Mouse (Mus musculus) hindbrain, embryonic 12.5 days (tissue): ENCODE results near the gene Suds3. TPM values are rescaled to one million over a fixed set of nuclear protein-coding genes. Genes with fewer than 3 reads are reported as not detected.

ENCODE experiments used
- ATAC-seq: fragments of 200-750 bp; cut with Nextera tagmentation; 2 replicates; pipeline ENCODE4 v1.8.0; 2017; ENCODE audit warnings: moderate TSS enrichment; ENCODE audit not compliant: low FRiP score
- H3K27ac ChIP-seq: fragments of 300-500 bp; sonication (generic); 2 replicates; pipeline ENCODE4 v1.5.1; 2016; ENCODE audit warnings: mild to moderate bottlenecking
- H3K27me3 ChIP-seq: fragments of 300-500 bp; sonication (generic); 2 replicates; pipeline ENCODE4 v1.6.1; 2016; ENCODE audit warnings: mild to moderate bottlenecking
- H3K36me3 ChIP-seq: fragments of 300-500 bp; sonication (generic); 2 replicates; pipeline ENCODE4 v1.6.1; 2016; ENCODE audit warnings: mild to moderate bottlenecking
- H3K4me1 ChIP-seq: fragments of 300-500 bp; sonication (generic); 2 replicates; pipeline ENCODE4 v1.6.1; 2016
- H3K4me2 ChIP-seq: fragments of 300-500 bp; sonication (generic); replicated peaks from 2 replicates; pipeline ENCODE4 v1.6.1; 2016; ENCODE audit warnings: mild to moderate bottlenecking
- H3K4me3 ChIP-seq: fragments of 300-500 bp; sonication (generic); 2 replicates; pipeline ENCODE4 v1.5.1; 2016; ENCODE audit warnings: mild to moderate bottlenecking
- H3K9ac ChIP-seq: fragments of 300-500 bp; sonication (generic); 2 replicates; pipeline ENCODE4 v1.6.1; 2016; ENCODE audit warnings: mild to moderate bottlenecking, moderate library complexity
- H3K9me3 ChIP-seq: fragments of 300-500 bp; sonication (generic); replicated peaks from 2 replicates; pipeline ENCODE4 v1.6.1; 2016; ENCODE audit warnings: mild to moderate bottlenecking
- WGBS: fragments of 180-500 bp; shearing (Covaris S2); methylation state at CpG from one replicate; pipeline ENCODE4 v1.1.7; 2016; 5-methylcytosine and 5-hydroxymethylcytosine counted together
- polyA plus RNA-seq: library from polyadenylated mRNA; unstranded; fragments of >200 nt; fragmentation: Nextera tagmentation; extraction: Ambion mirVana; gene quantifications from 2 replicates; pipeline ENCODE4 v1.2.1, GENCODE M21; 2016

The Suds3 gene
- polyA plus RNA-seq, 1 experiment from 2014 or later: 118 TPM

DNA sequence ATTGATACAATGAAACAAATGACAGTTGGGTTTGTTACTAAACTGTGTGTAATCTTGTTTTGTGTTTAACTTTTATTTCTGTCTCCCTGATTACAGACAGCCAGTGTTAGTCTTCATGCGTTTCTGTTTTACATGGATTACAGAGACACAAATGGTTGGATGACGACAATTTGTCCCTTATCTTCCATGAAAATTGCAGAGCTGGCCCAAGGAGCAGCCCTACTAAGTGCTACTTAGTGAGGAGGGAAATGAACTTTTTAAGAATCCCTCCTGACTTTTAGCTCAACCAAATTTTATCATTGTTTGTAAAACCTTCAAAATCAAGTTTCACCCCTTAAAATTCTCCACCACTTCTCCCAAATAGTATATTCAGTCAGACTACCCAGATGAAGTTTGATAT, 2.3 kb upstream of the Suds3 start:
- Histone ChIP-seq H3K9me3 (no peaks in the 10 kb centered on the region), H3K27me3 (peaks cover 18% of the 10 kb centered on the region), H3K4me1 (peaks cover 27% of the 10 kb centered on the region), H3K27ac (no peak overlapping the region), H3K9ac (no peak overlapping the region), H3K36me3 (peaks cover 4% of the 10 kb centered on the region; the same call in 1 of the 2 replicates), H3K4me2 (no peak overlapping the region), H3K4me3 (no peak overlapping the region)
- ATAC-seq: no peak
- WGBS: 95% methylated on average over 2 of the region's 2 CpGs

DNA sequence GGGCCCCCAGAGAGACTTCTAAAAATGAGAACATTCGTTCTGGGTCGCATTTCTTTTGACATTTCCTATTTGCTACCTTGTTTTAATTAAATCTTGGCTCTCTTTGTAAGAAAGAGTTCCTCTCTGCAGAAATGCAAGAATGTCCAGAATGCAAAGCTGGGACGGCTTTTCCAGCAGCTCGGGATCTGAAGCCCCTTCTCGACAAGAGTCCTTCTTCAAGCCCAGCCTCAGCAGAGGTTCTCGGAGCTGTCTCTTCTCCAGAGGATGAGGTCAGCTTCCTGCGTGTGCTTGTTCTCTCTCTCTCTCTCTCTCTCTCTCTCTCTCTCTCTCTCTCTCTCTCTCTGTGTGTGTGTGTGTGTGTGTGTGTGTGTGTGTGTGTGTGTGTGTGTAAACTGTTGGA, 1.8 kb upstream of the Suds3 start:
- ATAC-seq: no peak

GRCm38 (mm10) chr5:117117241-117117640, 1.3 kb upstream of the Suds3 start:
- Histone ChIP-seq H3K27ac (no peak overlapping the region), H3K9ac (no peak overlapping the region), H3K4me1 (peaks cover 27% of the 10 kb centered on the region), H3K36me3 (peaks cover 10% of the 10 kb centered on the region), H3K4me2 (no peak overlapping the region), H3K9me3 (no peaks in the 10 kb centered on the region), H3K27me3 (peaks cover 12% of the 10 kb centered on the region), H3K4me3 (no peak overlapping the region)
- ATAC-seq: no peak
- WGBS: 84% methylated on average over 2 of the region's 2 CpGs

More for the DNA sequence above, 1.8 kb upstream of the Suds3 start:
- Histone ChIP-seq H3K9me3 (no peaks in the 10 kb centered on the region), H3K9ac (no peak overlapping the region), H3K4me1 (peaks cover 27% of the 10 kb centered on the region), H3K4me2 (no peak overlapping the region), H3K27ac (no peak overlapping the region), H3K36me3 (peaks cover 5% of the 10 kb centered on the region), H3K4me3 (no peak overlapping the region), H3K27me3 (peaks cover 17% of the 10 kb centered on the region)
- 75% methylated on average over 7 of the region's 7 CpGs for WGBS

- H3K4me1 ChIP-seq: peaks cover 27% of the 10 kb centered on the region
- no peak overlapping the region for H3K27ac ChIP-seq
- H3K36me3 ChIP-seq: peaks cover 15% of the 10 kb centered on the region
- no peak overlapping the region for H3K4me3 ChIP-seq
- 71% methylated on average over 2 of the region's 2 CpGs for whole genome bisulfite sequencing
- ATAC-seq: no peak
- H3K4me2 ChIP-seq: no peak overlapping the region
- no peaks in the 10 kb centered on the region for H3K9me3 ChIP-seq
- H3K27me3 ChIP-seq: peaks cover 9% of the 10 kb centered on the region
- no peak overlapping the region for H3K9ac ChIP-seq
These were observed 747 bp upstream of the Suds3 start for GRCm38 (mm10) chr5:117116660-117117059.

GRCm38 (mm10) chr5:117115193-117115767, 633 bp downstream of the Suds3 start:
- peaks cover 18% of the 10 kb centered on the region for H3K4me1 ChIP-seq
- peak; percentile 7 for ATAC-seq

DNA sequence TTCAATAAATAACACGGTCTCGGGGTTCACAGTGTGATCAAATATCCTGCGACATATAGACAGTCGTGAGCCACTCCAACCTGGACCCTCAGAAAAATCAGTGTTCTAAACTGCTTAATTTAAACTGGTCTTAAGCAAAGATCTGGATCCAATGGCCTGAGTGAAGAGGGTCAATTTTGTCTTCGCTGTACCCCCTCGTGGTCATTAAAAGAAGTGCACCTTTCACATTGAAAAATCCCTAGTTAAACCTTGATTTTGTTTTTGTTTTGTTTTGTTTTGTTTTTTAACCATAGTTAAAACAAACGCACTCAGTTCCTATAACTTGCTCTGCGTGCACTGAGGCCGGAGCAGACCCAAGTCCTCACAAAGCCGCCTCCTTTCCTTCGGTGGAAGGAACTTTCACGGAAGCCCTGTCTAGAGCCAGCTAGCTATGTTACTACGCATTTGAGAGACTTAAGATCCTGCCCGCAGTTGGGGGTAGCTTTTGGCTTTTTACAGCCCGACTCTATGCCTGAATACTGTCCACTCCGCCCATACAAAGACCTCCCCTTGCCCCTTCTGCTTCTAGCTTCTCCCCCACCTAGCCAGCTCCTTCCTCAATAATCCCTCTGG, 1.2 kb downstream of the Suds3 start:
- no peaks in the 10 kb centered on the region for H3K27me3 ChIP-seq
- ATAC-seq: no peak
- H3K9ac ChIP-seq: peak overlapping the region; percentile 91
- H3K4me2 ChIP-seq: peak overlapping the region; percentile 92
- WGBS: 6% methylated on average over 16 of the region's 16 CpGs
- H3K4me3 ChIP-seq: peak overlapping the region; percentile 92
- H3K4me1 ChIP-seq: peaks cover 18% of the 10 kb centered on the region
- H3K9me3 ChIP-seq: no peaks in the 10 kb centered on the region
- H3K27ac ChIP-seq: peak overlapping the region; percentile 84
- peaks cover 33% of the 10 kb centered on the region for H3K36me3 ChIP-seq

More at GRCm38 (mm10) chr5:117115193-117115767, 633 bp downstream of the Suds3 start:
- H3K36me3 ChIP-seq: peaks cover 28% of the 10 kb centered on the region
- peak overlapping the region; percentile 91 for H3K9ac ChIP-seq
- peak overlapping the region; percentile 84 for H3K27ac ChIP-seq
- H3K4me3 ChIP-seq: peak overlapping the region; percentile 92
- under 1% methylated on average over 36 of the region's 43 CpGs for WGBS
- H3K27me3 ChIP-seq: no peaks in the 10 kb centered on the region
- peak overlapping the region; percentile 92 for H3K4me2 ChIP-seq
- no peaks in the 10 kb centered on the region for H3K9me3 ChIP-seq

DNA sequence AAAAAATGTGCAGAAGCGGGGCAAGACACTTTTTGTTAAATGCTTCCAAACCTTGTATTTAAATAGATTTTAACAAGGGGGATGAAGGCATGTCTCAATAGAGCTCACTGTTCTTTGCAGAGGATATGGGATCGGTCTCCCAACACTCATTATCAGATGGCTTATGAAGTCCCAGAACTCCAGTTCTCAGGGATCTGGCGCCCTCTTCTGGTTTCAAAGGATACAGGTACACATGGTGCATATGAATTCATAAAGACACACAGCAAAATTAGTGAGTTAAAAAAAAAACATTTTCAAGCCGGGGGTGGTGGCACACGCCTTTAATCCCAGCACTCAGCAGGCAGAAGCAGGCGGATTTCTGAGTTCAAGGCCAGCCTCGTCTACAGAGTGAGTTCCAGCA, 2.6 kb downstream of the Suds3 start:
- Histone ChIP-seq H3K36me3 (peaks cover 46% of the 10 kb centered on the region), H3K9ac (no peak overlapping the region), H3K9me3 (no peaks in the 10 kb centered on the region), H3K27ac (no peak overlapping the region), H3K4me2 (no peak overlapping the region), H3K4me1 (peaks cover 11% of the 10 kb centered on the region; the same call in 1 of the 2 replicates), H3K4me3 (no peak overlapping the region), H3K27me3 (no peaks in the 10 kb centered on the region)
- no peak for ATAC-seq
- 93% methylated on average over 7 of the region's 7 CpGs for WGBS

DNA sequence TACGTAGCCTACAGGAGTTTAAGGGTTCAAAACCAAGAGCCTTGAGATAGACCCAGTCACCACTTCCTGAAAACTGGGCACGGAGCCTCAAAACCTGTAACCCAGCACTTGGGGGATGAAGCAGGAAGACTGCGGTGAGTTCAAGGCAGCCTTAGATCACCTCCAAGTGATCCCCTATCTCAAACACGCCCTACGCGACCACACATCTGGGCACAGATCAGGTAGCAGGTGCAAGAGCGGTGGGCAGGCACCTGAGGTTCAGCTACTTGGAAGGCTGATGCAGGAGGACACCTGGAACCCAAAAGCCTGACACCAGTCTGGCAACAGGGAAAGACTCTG, 4.2 kb downstream of the Suds3 start:
- H3K9ac ChIP-seq: no peak overlapping the region
- peaks cover 11% of the 10 kb centered on the region; the same call in 1 of the 2 replicates for H3K4me1 ChIP-seq
- H3K36me3 ChIP-seq: peaks cover 62% of the 10 kb centered on the region
- no peak overlapping the region for H3K27ac ChIP-seq
- no peaks in the 10 kb centered on the region for H3K27me3 ChIP-seq
- no peak for ATAC-seq
- 98% methylated on average over 7 of the region's 7 CpGs for WGBS
- no peak overlapping the region for H3K4me2 ChIP-seq
- no peak overlapping the region for H3K4me3 ChIP-seq
- no peaks in the 10 kb centered on the region for H3K9me3 ChIP-seq

- H3K9me3 ChIP-seq: no peaks in the 10 kb centered on the region
- ATAC-seq: no peak
- H3K27me3 ChIP-seq: no peaks in the 10 kb centered on the region
- H3K4me1 ChIP-seq: peaks cover 11% of the 10 kb centered on the region; the same call in 1 of the 2 replicates
- WGBS: 91% methylated on average over 16 of the region's 16 CpGs
- H3K27ac ChIP-seq: no peak overlapping the region
- H3K9ac ChIP-seq: no peak overlapping the region
- peaks cover 67% of the 10 kb centered on the region for H3K36me3 ChIP-seq
- no peak overlapping the region for H3K4me3 ChIP-seq
- H3K4me2 ChIP-seq: no peak overlapping the region
These were observed 4.7 kb downstream of the Suds3 start for GRCm38 (mm10) chr5:117111064-117111773.

DNA sequence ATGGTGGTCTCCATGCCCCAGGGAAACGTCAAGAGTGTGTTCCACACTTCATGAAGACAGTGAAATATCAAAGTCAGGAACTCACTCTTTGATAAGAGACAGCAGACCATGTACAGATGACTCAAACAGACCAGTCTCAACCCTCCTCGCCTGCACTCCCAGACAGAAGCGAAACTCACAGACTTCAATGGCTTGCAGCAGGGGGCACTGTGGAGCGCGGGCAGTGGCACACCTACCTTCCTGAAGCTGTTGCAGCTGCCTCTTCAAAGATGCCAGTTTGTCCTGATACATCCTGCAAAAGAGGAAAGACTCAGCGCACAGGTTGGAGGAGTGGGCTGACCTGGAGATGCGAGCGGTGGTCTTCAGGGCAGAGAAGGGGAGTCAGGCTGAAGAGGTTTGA, 6.4 kb downstream of the Suds3 start:
- Histone ChIP-seq H3K4me2 (no peak overlapping the region), H3K9me3 (no peaks in the 10 kb centered on the region), H3K9ac (no peak overlapping the region), H3K27ac (no peak overlapping the region), H3K4me3 (no peak overlapping the region), H3K36me3 (peaks cover 84% of the 10 kb centered on the region), H3K4me1 (peaks cover 7% of the 10 kb centered on the region; the same call in 1 of the 2 replicates), H3K27me3 (no peaks in the 10 kb centered on the region)
- WGBS: 91% methylated on average over 8 of the region's 8 CpGs
- ATAC-seq: no peak

DNA sequence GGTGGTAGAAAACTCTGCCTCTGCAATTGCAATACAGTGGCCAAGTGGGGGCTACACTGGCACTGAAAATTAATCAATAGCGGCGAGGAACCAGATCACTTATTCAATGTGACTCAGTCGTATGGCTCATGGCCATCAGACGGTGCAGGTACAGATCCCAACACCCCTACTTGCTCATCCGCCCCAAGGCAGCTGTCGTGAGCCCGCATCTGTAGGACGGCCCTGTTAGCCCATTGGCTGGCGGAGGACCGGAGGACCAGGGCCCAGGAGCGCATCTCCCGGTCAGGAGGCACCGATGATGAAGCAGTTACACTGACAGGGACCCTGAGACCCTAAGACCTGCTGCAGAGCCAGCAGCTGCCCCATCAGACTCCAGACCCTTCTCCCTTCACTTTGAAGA, 7.2 kb downstream of the Suds3 start:
- Histone ChIP-seq H3K4me1 (no peaks in the 10 kb centered on the region), H3K9me3 (no peaks in the 10 kb centered on the region), H3K4me3 (no peak overlapping the region), H3K27ac (no peak overlapping the region), H3K27me3 (no peaks in the 10 kb centered on the region), H3K4me2 (no peak overlapping the region), H3K9ac (no peak overlapping the region), H3K36me3 (peaks cover 92% of the 10 kb centered on the region)
- no peak for ATAC-seq
- WGBS: 98% methylated on average over 13 of the region's 13 CpGs

GRCm38 (mm10) chr5:117108292-117108691, 7.6 kb downstream of the Suds3 start:
- H3K36me3 ChIP-seq: peaks cover 93% of the 10 kb centered on the region

More at GRCm38 (mm10) chr5:117108292-117108691, 7.6 kb downstream of the Suds3 start:
- H3K4me2 ChIP-seq: no peak overlapping the region
- no peak for ATAC-seq
- H3K4me3 ChIP-seq: no peak overlapping the region
- no peaks in the 10 kb centered on the region for H3K27me3 ChIP-seq
- no peaks in the 10 kb centered on the region for H3K9me3 ChIP-seq
- WGBS: 94% methylated on average over 13 of the region's 13 CpGs
- H3K9ac ChIP-seq: no peak overlapping the region
- no peak overlapping the region for H3K27ac ChIP-seq
- H3K4me1 ChIP-seq: no peaks in the 10 kb centered on the region
